Mouse (Mus musculus) embryonic fibroblast, embryonic 13.5 days (primary cell): ENCODE measurements at regions not wholly inside any gene's neighbourhood (a gene's known extent, or its start where the extent isn't known, plus 50 kb on each side); places are given as distances from the start of the nearest gene placed in this dataset.

ENCODE experiments used
- CTCF ChIP-seq: IDR thresholded peaks from 2 replicates; pipeline ENCODE4 v1.5.1; 2011; ENCODE audit warnings: mild to moderate bottlenecking, control low read depth, low read length, moderate library complexity, borderline replicate concordance; ENCODE audit not compliant: insufficient read depth
- POLR2A ChIP-seq: IDR thresholded peaks from 2 replicates; pipeline ENCODE4 v1.6.1; 2011; ENCODE audit warnings: low read depth, mild to moderate bottlenecking, control low read depth, low read length, moderate library complexity

GRCm38 (mm10) chr13:119342761-119343160, 85.6 kb upstream of the Paip1 start:
- no peak for TF ChIP-seq CTCF
- no peak for TF ChIP-seq POLR2A
